Mouse (Mus musculus): ENCODE measurements around the gene St6galnac6. TPM values are rescaled to one million over a fixed set of nuclear protein-coding genes. Genes with fewer than 3 reads are reported as not detected.

St6galnac6 gene
- polyA plus RNA-seq (2012; ENCODE audit: low replicate concordance): 15.4 and 20.9 TPM in 2 replicates

DNA sequence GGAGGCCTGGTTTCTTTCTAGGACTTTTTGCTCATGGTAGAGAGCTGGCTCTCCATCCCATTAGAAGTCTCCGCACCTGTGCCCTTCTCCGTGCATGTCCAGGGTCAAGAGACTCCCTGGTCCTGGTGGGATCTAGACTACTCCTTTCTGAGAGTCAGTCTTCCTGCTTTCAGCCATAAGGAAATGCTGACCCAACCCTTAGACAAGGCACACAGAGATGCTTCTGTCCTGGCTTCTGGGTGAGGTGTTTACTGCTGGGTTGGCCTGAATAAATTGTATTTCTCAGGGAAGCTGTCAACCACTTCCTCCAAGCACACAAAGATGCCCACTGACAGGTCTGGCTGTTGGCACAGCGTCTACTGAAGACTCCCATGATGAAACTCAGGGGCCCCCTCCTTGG, at the start of gene St6galnac6:
TSS of gene St6galnac6 (plus strand) at position 301 of the 400 bp plus-strand sequence.

DNA sequence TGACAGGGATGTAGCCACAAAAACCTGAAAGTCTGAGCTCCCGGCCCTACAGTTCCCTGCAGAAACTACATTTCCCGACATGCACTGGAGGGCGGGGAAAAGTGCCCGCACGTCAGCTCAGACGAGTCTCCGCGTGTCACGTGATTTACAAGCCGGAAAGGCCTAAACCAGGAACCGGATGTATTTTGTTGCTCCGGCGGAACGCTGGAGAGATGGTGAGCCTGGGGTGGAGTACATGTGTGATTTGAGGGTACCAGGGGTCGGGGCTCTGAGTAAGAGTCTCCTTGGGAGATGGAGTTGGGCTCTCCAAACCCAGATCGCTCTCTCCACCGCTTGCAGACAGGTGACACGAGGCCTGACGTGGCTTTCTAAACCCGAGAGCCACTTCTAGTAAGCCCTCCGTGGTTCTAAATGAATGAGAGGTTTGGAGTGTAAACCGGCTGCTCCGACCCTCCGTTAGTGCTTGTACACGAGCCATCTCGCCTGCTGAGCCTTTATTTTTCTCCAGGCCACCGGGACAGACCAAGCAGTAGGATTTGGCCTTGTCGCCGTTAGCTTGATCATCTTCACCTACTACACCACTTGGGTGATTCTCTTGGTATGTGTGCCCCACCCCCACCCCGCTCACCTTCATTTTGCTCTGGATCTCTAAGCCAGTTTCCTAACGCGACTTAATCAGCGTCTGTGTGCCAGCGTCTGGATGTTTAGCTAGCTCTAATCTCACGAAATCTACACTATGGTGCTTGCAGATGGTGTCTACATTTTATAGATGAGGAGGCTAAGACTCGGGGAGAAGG, 28.6 kb upstream of the St6galnac6 start, which contains the start of gene Dpm2:
TSS of gene Dpm2 (plus strand) at position 161 of the 797 bp plus-strand sequence.

GRCm38 (mm10) chr2:32574497-32574896, 25.0 kb upstream of the St6galnac6 start, which contains the start of gene Pip5kl1:
TSS of gene Pip5kl1 (plus strand) at chr2:32574797.

GRCm38 (mm10) chr2:32575586-32576160, 23.8 kb upstream of the St6galnac6 start, which contains the start of gene 9430097D07Rik:
TSS of gene 9430097D07Rik (minus strand) at chr2:32575684.

DNA sequence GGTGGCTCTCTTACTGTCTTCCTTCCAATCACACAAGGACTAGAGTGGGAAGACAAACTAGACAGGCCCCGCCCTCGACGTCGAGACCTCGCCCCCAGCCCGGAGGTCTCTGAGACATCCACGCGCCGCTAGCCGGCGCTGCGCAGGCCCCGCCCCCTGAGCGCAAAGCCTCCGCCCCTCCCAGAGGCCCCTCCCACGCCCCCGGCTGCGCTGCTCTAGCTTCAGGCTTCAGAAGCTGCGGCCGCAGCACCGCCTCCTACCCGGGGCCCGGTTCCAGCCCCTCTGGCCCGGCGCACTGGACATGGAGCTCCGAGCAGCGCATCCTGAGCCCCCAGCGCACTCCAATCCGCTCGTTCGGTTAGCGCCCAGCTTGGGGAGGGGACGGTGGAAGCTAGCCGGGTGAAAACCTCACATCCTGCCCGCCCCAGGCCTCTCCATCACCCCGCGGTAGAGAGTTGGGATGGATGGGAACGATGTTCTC, 12.6 kb upstream of the St6galnac6 start, which contains the start of gene St6galnac4:
TSS of gene St6galnac4 (plus strand) at position 225 of the 481 bp plus-strand sequence.

GRCm38 (mm10) chr2:32621517-32621859, 22.0 kb downstream of the St6galnac6 start, which contains the start of gene Ak1:
TSS of gene Ak1 (plus strand) at chr2:32621758.

GRCm38 (mm10) chr2:32646379-32647056, 47.0 kb downstream of the St6galnac6 start, which contains the start of gene Eng:
TSS of gene Eng (plus strand) at chr2:32646595.

Other genes with a start within 250 kb of the St6galnac6 start
- 191 and 234 TPM in 2 replicates for gene Ciz1, start 247.4 kb upstream of the St6galnac6 start, polyA plus RNA-seq (2012; ENCODE audit: low replicate concordance)
- gene Dnm1, start 246.4 kb upstream of the St6galnac6 start, polyA plus RNA-seq (2012; ENCODE audit: low replicate concordance): 1.2 TPM in 2 replicates
- gene 1110008P14Rik, start 217.8 kb upstream of the St6galnac6 start, polyA plus RNA-seq (2012; ENCODE audit: low replicate concordance): 169 and 253 TPM in 2 replicates
- gene Lcn2, start 211.5 kb upstream of the St6galnac6 start, polyA plus RNA-seq (2012; ENCODE audit: low replicate concordance): 50.7 and 52.8 TPM in 2 replicates
- gene Ptges2, start 203.8 kb upstream of the St6galnac6 start, polyA plus RNA-seq (2012; ENCODE audit: low replicate concordance): 2.4 and 4.3 TPM in 2 replicates
- gene Naif1, start 149.3 kb upstream of the St6galnac6 start, polyA plus RNA-seq (2012; ENCODE audit: low replicate concordance): 7.2 and 12.8 TPM in 2 replicates
- 14.7 and 24.4 TPM in 2 replicates for gene Slc25a25, start 148.3 kb upstream of the St6galnac6 start, polyA plus RNA-seq (2012; ENCODE audit: low replicate concordance)
- gene Fam102a, start 64.4 kb upstream of the St6galnac6 start, polyA plus RNA-seq (2012; ENCODE audit: low replicate concordance): 136 and 166 TPM in 2 replicates
- 11.0 and 11.9 TPM in 2 replicates for gene Dpm2, start 28.9 kb upstream of the St6galnac6 start, polyA plus RNA-seq (2012; ENCODE audit: low replicate concordance)
- gene Pip5kl1, start 24.9 kb upstream of the St6galnac6 start, polyA plus RNA-seq (2012; ENCODE audit: low replicate concordance): 0.16 TPM in 1 of 2 replicates, not detected in the other
- not detected in 2 replicates for gene 9430097D07Rik, start 24.0 kb upstream of the St6galnac6 start, polyA plus RNA-seq (2012; ENCODE audit: low replicate concordance)
- gene St6galnac4, start 12.6 kb upstream of the St6galnac6 start, polyA plus RNA-seq (2012; ENCODE audit: low replicate concordance): 29.1 and 47.0 TPM in 2 replicates
- 0.09 and 0.66 TPM in 2 replicates for gene Ak1, start 22.0 kb downstream of the St6galnac6 start, polyA plus RNA-seq (2012; ENCODE audit: low replicate concordance)
- gene Eng, start 46.9 kb downstream of the St6galnac6 start, polyA plus RNA-seq (2012; ENCODE audit: low replicate concordance): 13.8 and 31.2 TPM in 2 replicates
- 47.2 and 135 TPM in 2 replicates for gene Fpgs, start 104.4 kb downstream of the St6galnac6 start, polyA plus RNA-seq (2012; ENCODE audit: low replicate concordance)
- 91.0 and 160 TPM in 2 replicates for gene Cdk9, start 113.4 kb downstream of the St6galnac6 start, polyA plus RNA-seq (2012; ENCODE audit: low replicate concordance)
- 153 and 217 TPM in 2 replicates for gene Sh2d3c, start 121.3 kb downstream of the St6galnac6 start, polyA plus RNA-seq (2012; ENCODE audit: low replicate concordance)
- gene 6330409D20Rik, start 141.3 kb downstream of the St6galnac6 start, polyA plus RNA-seq (2012; ENCODE audit: low replicate concordance): not detected in 2 replicates
- 61.8 and 69.6 TPM in 2 replicates for gene Tor2a, start 157.5 kb downstream of the St6galnac6 start, polyA plus RNA-seq (2012; ENCODE audit: low replicate concordance)
- gene Ttc16, start 175.9 kb downstream of the St6galnac6 start, polyA plus RNA-seq (2012; ENCODE audit: low replicate concordance): 0.04 and 0.09 TPM in 2 replicates
- 2.4 and 6.0 TPM in 2 replicates for gene Ptrh1, start 176.1 kb downstream of the St6galnac6 start, polyA plus RNA-seq (2012; ENCODE audit: low replicate concordance)
- not detected in 2 replicates for gene Cfap157, start 184.7 kb downstream of the St6galnac6 start, polyA plus RNA-seq (2012; ENCODE audit: low replicate concordance)
- gene Stxbp1, start 247.5 kb downstream of the St6galnac6 start, polyA plus RNA-seq (2012; ENCODE audit: low replicate concordance): 1.4 and 3.5 TPM in 2 replicates